Mouse (Mus musculus): ENCODE measurements around the gene Psme2.

The Psme2 gene

DNA sequence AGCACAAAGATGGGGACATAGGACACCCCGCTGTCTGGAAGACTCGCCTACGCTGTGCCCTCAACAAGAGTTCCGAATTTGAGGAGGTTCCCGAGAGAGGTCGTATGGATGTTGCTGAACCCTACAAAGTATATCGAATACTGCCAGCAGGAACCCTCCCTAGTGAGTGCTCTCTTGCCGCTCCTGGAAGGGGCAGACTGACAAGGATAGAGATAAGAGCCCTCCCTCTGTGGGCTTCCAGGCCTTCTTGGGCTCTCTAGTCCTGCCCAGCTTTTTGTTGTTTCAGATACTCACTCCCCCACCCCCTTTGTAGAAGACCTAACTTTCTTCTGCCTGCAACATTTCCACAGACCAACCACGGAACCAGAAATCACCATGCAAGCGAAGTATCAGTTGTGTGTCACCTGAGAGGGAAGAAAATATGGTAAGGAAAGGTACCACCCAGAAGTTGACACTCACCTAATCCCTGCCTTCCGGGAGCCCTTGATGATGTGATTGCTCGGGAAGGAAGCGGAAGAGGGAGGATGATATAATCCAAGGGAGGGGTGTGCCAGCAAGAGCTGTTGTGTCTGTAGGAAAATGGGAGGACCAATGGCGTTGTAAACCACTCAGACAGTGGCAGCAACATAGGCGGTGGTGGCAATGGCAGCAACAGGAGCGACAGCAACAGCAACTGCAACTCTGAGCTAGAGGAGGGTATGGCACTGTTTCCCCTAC, 15.0 kb upstream of the Psme2 start:
- Histone ChIP-seq H3K27me3 (ENCODE audit: control insufficient read depth, insufficient read depth, low read length, poor library complexity, severe bottlenecking) (no peaks in the 10 kb centered on the region), H3K36me3 (ENCODE audit: control insufficient read depth, insufficient read depth, low read length, poor library complexity, severe bottlenecking) (peaks cover 20% of the 10 kb centered on the region)
- no peak for DNase-seq (ENCODE audit: low read depth, low spot score)

- H3K36me3 ChIP-seq (ENCODE audit: control insufficient read depth, insufficient read depth, low read length, poor library complexity, severe bottlenecking), result peaks cover 20% of the 10 kb centered on the region
- no peaks in the 10 kb centered on the region for H3K27me3 ChIP-seq (ENCODE audit: control insufficient read depth, insufficient read depth, low read length, poor library complexity, severe bottlenecking)
- no peak for DNase-seq (ENCODE audit: low read depth, low spot score)
Observed at GRCm38 (mm10) chr14:55604823-55605222, 13.9 kb upstream of the Psme2 start.

- no peaks in the 10 kb centered on the region for H3K27me3 ChIP-seq (ENCODE audit: control insufficient read depth, insufficient read depth, low read length, poor library complexity, severe bottlenecking)
- peaks cover 19% of the 10 kb centered on the region for H3K36me3 ChIP-seq (ENCODE audit: control insufficient read depth, insufficient read depth, low read length, poor library complexity, severe bottlenecking)
- peak; percentile 96 for DNase-seq (ENCODE audit: low read depth, low spot score)
Observed at GRCm38 (mm10) chr14:55603633-55604576, 13.0 kb upstream of the Psme2 start.

- no peak for DNase-seq (ENCODE audit: low read depth, low spot score)
- H3K27me3 ChIP-seq (ENCODE audit: control insufficient read depth, insufficient read depth, low read length, poor library complexity, severe bottlenecking), result no peaks in the 10 kb centered on the region
Observed at GRCm38 (mm10) chr14:55603271-55603632, 12.3 kb upstream of the Psme2 start, which contains the start of gene Irf9. Gene Irf9 (plus strand): TSS chr14:55603571.

GRCm38 (mm10) chr14:55598521-55599390, 7.8 kb upstream of the Psme2 start:
- no peak for DNase-seq (ENCODE audit: low read depth, low spot score)
- H3K27me3 ChIP-seq (ENCODE audit: control insufficient read depth, insufficient read depth, low read length, poor library complexity, severe bottlenecking), result no peaks in the 10 kb centered on the region

More at GRCm38 (mm10) chr14:55603271-55603632, 12.3 kb upstream of the Psme2 start, which contains the start of gene Irf9:
- peaks cover 20% of the 10 kb centered on the region for H3K36me3 ChIP-seq (ENCODE audit: control insufficient read depth, insufficient read depth, low read length, poor library complexity, severe bottlenecking)

DNA sequence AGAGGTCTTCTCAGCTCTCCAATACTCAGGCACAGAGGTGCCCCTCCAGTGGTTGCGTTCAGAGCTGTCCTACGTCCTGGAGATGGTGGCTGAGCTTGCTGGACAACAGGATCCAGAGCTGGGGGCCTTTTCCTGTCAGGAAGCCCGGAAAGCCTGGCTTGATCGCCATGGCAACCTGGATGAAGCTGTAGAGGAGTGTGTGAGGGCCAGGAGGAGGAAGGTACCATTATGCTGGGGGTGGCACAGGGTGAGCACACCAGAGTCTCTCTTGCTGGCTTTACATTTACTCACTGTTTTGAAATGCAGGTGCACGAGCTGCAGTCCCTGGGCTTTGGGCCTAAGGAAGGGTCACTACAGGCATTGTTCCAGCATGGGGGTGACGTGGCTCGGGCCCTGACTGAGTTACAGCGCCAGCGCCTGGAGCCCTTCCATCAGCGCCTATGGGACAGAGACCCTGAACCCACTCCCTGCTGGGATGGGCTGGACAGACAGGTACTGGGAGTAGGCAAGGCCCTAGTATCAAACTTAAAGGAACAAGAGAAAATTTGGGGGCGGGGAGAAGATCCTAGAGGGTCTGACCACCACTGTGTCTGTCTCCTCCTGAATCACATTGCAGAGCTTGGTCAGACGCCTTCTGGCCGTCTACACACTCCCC, 5.2 kb upstream of the Psme2 start:
- no peak for DNase-seq (ENCODE audit: low read depth, low spot score)
- no peaks in the 10 kb centered on the region for H3K27me3 ChIP-seq (ENCODE audit: control insufficient read depth, insufficient read depth, low read length, poor library complexity, severe bottlenecking)

More at GRCm38 (mm10) chr14:55598521-55599390, 7.8 kb upstream of the Psme2 start:
- H3K36me3 ChIP-seq (ENCODE audit: control insufficient read depth, insufficient read depth, low read length, poor library complexity, severe bottlenecking), result peaks cover 18% of the 10 kb centered on the region

GRCm38 (mm10) chr14:55592226-55592625, 1.3 kb upstream of the Psme2 start:
- Histone ChIP-seq H3K27me3 (ENCODE audit: control insufficient read depth, insufficient read depth, low read length, poor library complexity, severe bottlenecking) (no peaks in the 10 kb centered on the region), H3K36me3 (ENCODE audit: control insufficient read depth, insufficient read depth, low read length, poor library complexity, severe bottlenecking) (peaks cover 7% of the 10 kb centered on the region)
- no peak for DNase-seq (ENCODE audit: low read depth, low spot score)

More for the DNA sequence above, 5.2 kb upstream of the Psme2 start:
- peaks cover 12% of the 10 kb centered on the region for H3K36me3 ChIP-seq (ENCODE audit: control insufficient read depth, insufficient read depth, low read length, poor library complexity, severe bottlenecking)

DNA sequence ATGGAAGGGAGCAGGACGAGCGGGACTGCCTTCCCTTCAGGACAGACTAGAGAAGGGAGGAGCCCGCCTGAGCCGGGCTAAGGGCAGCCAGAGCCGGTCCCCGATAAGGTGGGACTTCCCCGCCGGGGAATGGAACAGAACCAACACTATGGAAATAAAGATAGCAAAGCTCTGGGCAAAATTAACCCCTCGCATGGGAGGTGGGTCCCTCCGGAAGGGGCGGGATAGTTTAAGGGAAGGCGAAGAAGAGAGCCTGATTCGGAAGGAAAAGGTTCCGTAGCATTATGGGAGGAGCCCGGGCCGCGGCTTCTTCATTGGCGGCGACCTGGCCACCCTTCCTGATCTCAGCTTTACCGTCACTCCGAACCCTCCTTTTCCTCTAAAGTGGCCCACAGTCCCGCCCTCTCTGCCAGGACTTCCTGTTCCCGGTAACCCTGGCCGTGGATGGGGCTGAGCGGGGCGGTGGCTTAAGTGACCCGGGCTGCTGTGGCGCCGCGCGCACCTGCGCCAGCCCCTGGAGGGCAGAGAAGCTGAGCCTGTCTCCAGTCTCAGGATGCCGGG, 498 bp upstream of the Psme2 start, which contains the start of gene Rnf31:
Gene Rnf31 (plus strand): TSS at position 378 of the 561 bp plus-strand sequence.
- Histone ChIP-seq H3K36me3 (ENCODE audit: control insufficient read depth, insufficient read depth, low read length, poor library complexity, severe bottlenecking) (peaks cover 5% of the 10 kb centered on the region; the same call in 1 of the 2 replicates), H3K27me3 (ENCODE audit: control insufficient read depth, insufficient read depth, low read length, poor library complexity, severe bottlenecking) (no peaks in the 10 kb centered on the region)
- DNase-seq (ENCODE audit: low read depth, low spot score), result peak; percentile 90

DNA sequence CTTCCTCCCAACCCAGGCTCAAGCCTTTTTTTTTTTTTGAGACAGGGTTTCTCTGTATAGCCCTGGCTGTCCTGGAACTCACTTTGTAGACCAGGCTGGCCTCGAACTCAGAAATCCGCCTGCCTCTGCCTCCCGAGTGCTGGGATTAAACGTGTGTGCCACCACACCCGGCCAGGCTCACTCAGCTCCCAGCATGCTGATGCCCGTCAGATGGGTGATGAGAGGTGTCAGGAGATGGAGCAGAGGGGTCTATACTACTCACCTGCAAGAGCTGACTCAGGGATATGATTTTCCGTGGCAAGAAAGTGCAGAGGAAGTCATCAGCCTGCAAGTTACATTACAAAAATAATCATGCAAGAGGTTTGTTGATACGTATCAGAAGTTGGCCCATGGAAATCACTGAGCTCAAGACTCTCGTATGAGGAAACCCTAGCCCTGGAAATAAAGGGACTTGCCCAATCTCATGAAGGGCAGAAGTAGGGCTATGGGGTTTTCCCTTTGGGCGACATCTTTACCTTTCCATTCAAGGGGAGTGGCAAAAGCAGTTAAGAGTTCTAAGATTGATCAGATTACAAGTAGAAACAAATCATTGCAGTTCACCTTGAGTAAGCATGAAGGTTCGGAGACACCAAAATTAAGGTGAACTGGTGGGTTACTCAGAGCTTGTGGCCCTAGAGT, 1.0 kb downstream of the Psme2 start:
- Histone ChIP-seq H3K36me3 (ENCODE audit: control insufficient read depth, insufficient read depth, low read length, poor library complexity, severe bottlenecking) (peaks cover 3% of the 10 kb centered on the region; the same call in 1 of the 2 replicates), H3K27me3 (ENCODE audit: control insufficient read depth, insufficient read depth, low read length, poor library complexity, severe bottlenecking) (no peaks in the 10 kb centered on the region)
- DNase-seq (ENCODE audit: low read depth, low spot score), result peak; percentile 69

GRCm38 (mm10) chr14:55589271-55589670, 1.6 kb downstream of the Psme2 start:
- no peaks in the 10 kb centered on the region; the same call in 1 of the 2 replicates for H3K36me3 ChIP-seq (ENCODE audit: control insufficient read depth, insufficient read depth, low read length, poor library complexity, severe bottlenecking)
- DNase-seq (ENCODE audit: low read depth, low spot score), result no peak
- no peaks in the 10 kb centered on the region for H3K27me3 ChIP-seq (ENCODE audit: control insufficient read depth, insufficient read depth, low read length, poor library complexity, severe bottlenecking)

DNA sequence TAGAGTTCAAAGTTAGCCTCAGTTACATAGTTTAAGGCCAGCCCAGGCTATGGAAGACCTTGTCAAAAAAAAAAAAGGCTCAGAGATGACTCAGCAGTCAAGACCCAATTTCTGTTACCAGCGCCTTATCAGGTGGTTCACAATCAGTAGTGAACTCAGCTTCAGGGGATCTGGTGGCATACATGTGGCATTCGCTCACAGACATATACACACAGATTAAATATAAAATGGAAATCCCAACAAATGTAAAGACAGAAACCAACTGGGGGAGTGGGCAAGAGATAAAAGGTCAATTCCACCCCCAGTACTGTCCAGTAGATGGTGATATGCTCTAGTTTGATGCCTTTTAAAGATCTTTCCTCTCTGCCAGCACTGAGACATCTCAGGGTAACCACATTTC, 4.8 kb downstream of the Psme2 start:
- no peaks in the 10 kb centered on the region for H3K27me3 ChIP-seq (ENCODE audit: control insufficient read depth, insufficient read depth, low read length, poor library complexity, severe bottlenecking)
- H3K36me3 ChIP-seq (ENCODE audit: control insufficient read depth, insufficient read depth, low read length, poor library complexity, severe bottlenecking), result no peaks in the 10 kb centered on the region; the same call in 1 of the 2 replicates
- DNase-seq (ENCODE audit: low read depth, low spot score), result no peak

DNA sequence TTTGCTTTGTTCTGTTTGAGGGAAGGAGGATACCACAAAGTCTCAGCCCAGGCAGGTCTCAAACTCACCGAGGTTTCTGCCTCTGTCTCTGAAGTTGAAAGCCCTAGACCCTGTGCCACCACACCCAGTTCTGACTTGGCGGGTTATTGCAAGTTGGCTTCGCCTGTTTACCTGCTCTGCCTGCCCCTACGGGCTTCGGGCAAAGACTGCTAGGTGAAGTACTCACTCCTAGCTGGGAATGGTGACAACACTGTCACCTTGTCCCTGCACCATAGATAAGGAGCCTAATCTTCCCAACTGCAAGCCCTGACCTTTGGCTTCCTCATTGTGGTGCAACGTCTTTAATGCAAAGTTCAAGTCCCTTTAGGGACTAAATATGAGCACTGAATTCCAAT, 5.3 kb downstream of the Psme2 start:
- H3K27me3 ChIP-seq (ENCODE audit: control insufficient read depth, insufficient read depth, low read length, poor library complexity, severe bottlenecking), result no peaks in the 10 kb centered on the region
- H3K36me3 ChIP-seq (ENCODE audit: control insufficient read depth, insufficient read depth, low read length, poor library complexity, severe bottlenecking), result no peaks in the 10 kb centered on the region; the same call in 1 of the 2 replicates
- DNase-seq (ENCODE audit: low read depth, low spot score), result no peak

Data from splenic B cell, adult 2 months (primary cell).